Mouse (Mus musculus) bone marrow macrophage, adult 2 months (primary cell): ENCODE results near the gene Nadk2.

Experiments
- CTCF ChIP-seq: IDR thresholded peaks from 2 replicates; pipeline ENCODE4 v1.5.1; 2012; ENCODE audit warnings: low read depth, mild to moderate bottlenecking, low read length, moderate library complexity
- POLR2A ChIP-seq: IDR thresholded peaks from 2 replicates; pipeline ENCODE4 v1.6.1; 2012; ENCODE audit warnings: mild to moderate bottlenecking, low read depth, low read length, borderline replicate concordance

DNA sequence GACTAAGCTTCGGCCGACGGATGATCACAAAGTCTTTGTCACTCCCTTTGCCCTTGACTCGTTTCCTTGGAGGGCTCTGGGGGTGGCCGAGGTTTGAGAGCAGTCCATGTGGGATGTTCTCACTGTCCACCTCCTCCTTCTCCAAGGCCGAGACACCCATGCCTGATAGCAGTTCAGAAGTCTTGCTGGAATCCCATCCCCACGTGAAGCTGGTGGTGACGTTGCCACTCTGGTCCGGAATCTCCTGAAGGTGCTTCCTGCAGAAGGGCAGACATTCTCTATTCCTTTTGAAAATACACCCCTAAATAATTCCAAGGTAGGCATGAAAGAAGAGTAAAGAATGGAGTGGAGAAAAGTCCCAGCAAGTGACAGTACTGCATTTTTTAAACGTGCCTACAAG, 68.4 kb downstream of the Nadk2 start:
- TF ChIP-seq CTCF, result no peak
- TF ChIP-seq POLR2A, result no peak
